Mouse (Mus musculus) bone marrow macrophage, adult 2 months (primary cell): ENCODE results near the gene Hmgcl. TPM values are rescaled to one million over a fixed set of nuclear protein-coding genes. Genes with fewer than 3 reads are reported as not detected.

Source experiments
- H3K27ac ChIP-seq: 2 replicates; pipeline ENCODE4 v1.5.1; 2012; ENCODE audit warnings: low read depth, low read length; ENCODE audit not compliant: insufficient read depth
- H3K4me1 ChIP-seq: 2 replicates; pipeline ENCODE4 v1.6.1; 2012; ENCODE audit warnings: low read length; ENCODE audit not compliant: control insufficient read depth, insufficient read depth
- H3K4me3 ChIP-seq: 2 replicates; pipeline ENCODE4 v1.5.1; 2012; ENCODE audit warnings: mild to moderate bottlenecking, low read length, moderate library complexity; ENCODE audit not compliant: insufficient read depth
- CTCF ChIP-seq: IDR thresholded peaks from 2 replicates; pipeline ENCODE4 v1.5.1; 2012; ENCODE audit warnings: low read depth, mild to moderate bottlenecking, low read length, moderate library complexity
- POLR2A ChIP-seq: IDR thresholded peaks from 2 replicates; pipeline ENCODE4 v1.6.1; 2012; ENCODE audit warnings: mild to moderate bottlenecking, low read depth, low read length, borderline replicate concordance
- polyA plus RNA-seq: library from polyadenylated mRNA; stranded (reverse); fragments of >200 nt; gene quantifications from 2 replicates; pipeline ENCODE4 v1.2.4, GENCODE M21; 2012; ENCODE audit not compliant: missing spikeins, insufficient read depth, insufficient read length

Gene Hmgcl
- polyA plus RNA-seq, 1 experiment = 99.8 TPM

GRCm38 (mm10) chr4:135965113-135965512 lies 18.9 kb downstream of the Hmgcl start:
- H3K4me3 ChIP-seq = peak overlapping the region; percentile 75; the same call in 1 of the 2 replicates
- peak overlapping the region; percentile 38 for H3K27ac ChIP-seq
- TF ChIP-seq POLR2A (no peak), CTCF (no peak)
- H3K4me1 ChIP-seq = peaks cover 9% of the 10 kb centered on the region

- H3K27ac ChIP-seq = no peak overlapping the region
- TF ChIP-seq CTCF = no peak
- TF ChIP-seq POLR2A = no peak
- H3K4me1 ChIP-seq = peaks cover 10% of the 10 kb centered on the region
- no peak overlapping the region for H3K4me3 ChIP-seq
These were observed 20.0 kb downstream of the Hmgcl start for GRCm38 (mm10) chr4:135966283-135966682.

- Histone ChIP-seq H3K4me3 (no peak overlapping the region), H3K27ac (no peak overlapping the region), H3K4me1 (peaks cover 13% of the 10 kb centered on the region)
- TF ChIP-seq POLR2A (no peak), CTCF (no peak)
These were observed 21.0 kb downstream of the Hmgcl start for GRCm38 (mm10) chr4:135967086-135967760.

GRCm38 (mm10) chr4:135968271-135968869 lies 22.1 kb downstream of the Hmgcl start:
- H3K4me3 ChIP-seq = no peak overlapping the region
- TF ChIP-seq POLR2A (no peak), CTCF (no peak)
- peaks cover 19% of the 10 kb centered on the region for H3K4me1 ChIP-seq
- no peak overlapping the region for H3K27ac ChIP-seq

- Histone ChIP-seq H3K4me3 (no peak overlapping the region), H3K4me1 (peaks cover 27% of the 10 kb centered on the region), H3K27ac (no peak overlapping the region)
- TF ChIP-seq POLR2A = no peak
- no peak for TF ChIP-seq CTCF
These were observed 23.0 kb downstream of the Hmgcl start for GRCm38 (mm10) chr4:135969070-135969750.

GRCm38 (mm10) chr4:135970585-135970984 lies 24.3 kb downstream of the Hmgcl start:
- TF ChIP-seq POLR2A = no peak

GRCm38 (mm10) chr4:135971805-135972555 lies 25.7 kb downstream of the Hmgcl start:
- TF ChIP-seq POLR2A = no peak; the same call in 1 of the 2 replicates
- no peak for TF ChIP-seq CTCF
- Histone ChIP-seq H3K4me1 (peaks cover 24% of the 10 kb centered on the region), H3K27ac (0 out of 2 replicates have a peak overlapping the region, but pooled peaks have one; percentile 16), H3K4me3 (peak overlapping the region; percentile 92)

More at GRCm38 (mm10) chr4:135970585-135970984, 24.3 kb downstream of the Hmgcl start:
- Histone ChIP-seq H3K27ac (no peak overlapping the region), H3K4me1 (peaks cover 24% of the 10 kb centered on the region), H3K4me3 (no peak overlapping the region)

GRCm38 (mm10) chr4:135972556-135972906 lies 26.3 kb downstream of the Hmgcl start, which contains the start of gene Lypla2:
Gene Lypla2, minus strand, starts transcription at chr4:135972626.
- no peak; the same call in 1 of the 2 replicates for TF ChIP-seq POLR2A
- TF ChIP-seq CTCF = no peak
- peak within 1 kb of the TSS; percentile 79 for H3K27ac ChIP-seq
- peak within 1 kb of the TSS; percentile 92 for H3K4me3 ChIP-seq
- H3K4me1 ChIP-seq = peaks cover 24% of the 10 kb centered on the region

- H3K4me3 ChIP-seq = peak overlapping the region; percentile 92
- peaks cover 24% of the 10 kb centered on the region for H3K4me1 ChIP-seq
- TF ChIP-seq CTCF (no peak), POLR2A (no peak)
- peak overlapping the region; percentile 79 for H3K27ac ChIP-seq
These were observed 26.9 kb downstream of the Hmgcl start for GRCm38 (mm10) chr4:135972911-135973811.
